Comparison of ENCODE assay signal across 13 mouse cellular contexts in genomic region chr6:7857356-7858247, GRCm38 (mm10). TPM values are rescaled to one million over a fixed set of nuclear protein-coding genes. Genes with fewer than 3 reads are reported as not detected.
DNase-seq lines count a peak whose midpoint lies in the region; ATAC-seq and TF ChIP-seq lines count a peak whose summit lies in the region.
"Had no signal": no experiment of that assay in that cellular context is flagged by ENCODE, and none has a peak within 500 bp of the region (broad histone marks: within the 10 kb centered on the region; RNA-seq: fewer than 3 reads in every experiment).

No protein-coding gene starts in this region.

- no peak overlapping the region for H3K4me3 ChIP-seq in heart, embryonic 15.5 days
- no peak overlapping the region for H3K4me3 ChIP-seq in lung, embryonic 15.5 days
- H3K4me3 ChIP-seq in hindbrain, postnatal 0 days (ENCODE audit: low read length), result no peak overlapping the region
- H3K4me3 ChIP-seq: erythroblast, embryonic 14.5 days; heart, adult 2 months; midbrain, embryonic 13.5 days had no signal

- DNase-seq in heart, adult 8-10 months (ENCODE audit: low spot score), result no peak
- DNase-seq in MEL-GATA-1-ER (ENCODE audit: extremely low read depth, low read depth), result peak; percentile 32
- DNase-seq in c-Kit-positive CD71-positive TER-119-negative erythroid progenitor cells, embryonic 14.5 days (ENCODE audit: low read depth), result peak; percentile 56
- no peak for DNase-seq in cerebellum, postnatal 4 days (ENCODE audit: low spot score in 2 of 2)
- DNase-seq in hindbrain, postnatal 0 days (ENCODE audit: low spot score), result no peak
- DNase-seq in thymus, adult 18-20 months, result no peak
- DNase-seq: cerebellum, adult 2 months; embryo, embryonic 11 days had no signal

- H3K9ac ChIP-seq in heart, embryonic 15.5 days, result no peak overlapping the region
- no peak overlapping the region for H3K9ac ChIP-seq in lung, embryonic 15.5 days
- H3K9ac ChIP-seq in hindbrain, postnatal 0 days (replicated peaks; ENCODE audit: low read length), result no peak overlapping the region
- H3K9ac ChIP-seq: midbrain, embryonic 13.5 days had no signal

- no peaks in the 10 kb centered on the region for H3K36me3 ChIP-seq in heart, embryonic 15.5 days
- H3K36me3 ChIP-seq in lung, embryonic 15.5 days, result no peaks in the 10 kb centered on the region
- H3K36me3 ChIP-seq in hindbrain, postnatal 0 days (ENCODE audit: insufficient read depth, low read length), result no peaks in the 10 kb centered on the region
- H3K36me3 ChIP-seq: midbrain, embryonic 13.5 days had no signal

- 56% methylated on average over 8 of the region's 8 CpGs for WGBS in heart, embryonic 15.5 days
- WGBS in lung, embryonic 15.5 days, result 60% methylated on average over 8 of the region's 8 CpGs
- WGBS in hindbrain, postnatal 0 days, result 71% methylated on average over 8 of the region's 8 CpGs

- no peak overlapping the region for H3K4me2 ChIP-seq in heart, embryonic 15.5 days
- no peak overlapping the region for H3K4me2 ChIP-seq in lung, embryonic 15.5 days
- H3K4me2 ChIP-seq in hindbrain, postnatal 0 days (ENCODE audit: low read depth, low read length), result no peak overlapping the region
- H3K4me2 ChIP-seq: midbrain, embryonic 13.5 days had no signal

- no peaks in the 10 kb centered on the region for H3K27me3 ChIP-seq in heart, embryonic 15.5 days
- H3K27me3 ChIP-seq in lung, embryonic 15.5 days, result no peaks in the 10 kb centered on the region
- H3K27me3 ChIP-seq in hindbrain, postnatal 0 days (ENCODE audit: insufficient read depth, low read length), result no peaks in the 10 kb centered on the region
- H3K27me3 ChIP-seq: midbrain, embryonic 13.5 days had no signal

- ATAC-seq in heart, embryonic 15.5 days (replicated peaks; ENCODE audit: insufficient number of reproducible peaks, insufficient read depth, low FRiP score, low read depth), result no peak
- ATAC-seq in lung, embryonic 15.5 days (ENCODE audit: borderline replicate concordance, extremely low read depth, low FRiP score, low TSS enrichment), result peak; percentile 61; the same call in 1 of the 2 replicates
- no peak for ATAC-seq in hindbrain, postnatal 0 days
- ATAC-seq: midbrain, embryonic 13.5 days had no signal

- H3K4me1 ChIP-seq in heart, embryonic 15.5 days (replicated peaks), result peaks cover 43% of the 10 kb centered on the region
- peaks cover 23% of the 10 kb centered on the region for H3K4me1 ChIP-seq in lung, embryonic 15.5 days
- H3K4me1 ChIP-seq in hindbrain, postnatal 0 days (ENCODE audit: insufficient read depth, low read length), result no peaks in the 10 kb centered on the region
- H3K4me1 ChIP-seq: midbrain, embryonic 13.5 days had no signal

- H3K9me3 ChIP-seq in heart, embryonic 15.5 days (replicated peaks), result no peaks in the 10 kb centered on the region
- H3K9me3 ChIP-seq in lung, embryonic 15.5 days, result no peaks in the 10 kb centered on the region
- H3K9me3 ChIP-seq in hindbrain, postnatal 0 days (ENCODE audit: low read length), result no peaks in the 10 kb centered on the region
- H3K9me3 ChIP-seq: midbrain, embryonic 13.5 days had no signal

- TF ChIP-seq CTCF in hindbrain, postnatal 0 days (IDR thresholded peaks at IDR 0.05; ENCODE audit: low read depth), result no peak

- peak overlapping the region; percentile 48 for H3K27ac ChIP-seq in heart, embryonic 15.5 days
- no peak overlapping the region for H3K27ac ChIP-seq in lung, embryonic 15.5 days
- no peak overlapping the region for H3K27ac ChIP-seq in hindbrain, postnatal 0 days
- H3K27ac ChIP-seq: heart, adult 2 months; midbrain, embryonic 13.5 days had no signal

RNA-seq across cellular contexts. Expression of gene C1galt1, which starts 13.0 kb away (rescaled TPM):
- 3.0 and 3.1 TPM in 2 replicates for polyA plus RNA-seq in heart, embryonic 15.5 days (2015; fragmentation: Nextera tagmentation; extraction: Ambion mirVana)
- 10 to 100 TPM; 13.2 to 14.7 (median 13.7) TPM for total RNA-seq in heart, adult 8-10 months (2022)
- polyA plus RNA-seq in lung, embryonic 15.5 days (2015; fragmentation: Nextera tagmentation; extraction: Ambion mirVana), result 3.3 and 3.6 TPM in 2 replicates
- 14.3 and 14.8 TPM in 2 replicates for total RNA-seq in hindbrain, postnatal 0 days (2014; rRNA removed)
- 1.5 and 1.8 TPM in 2 replicates for polyA plus RNA-seq in hindbrain, postnatal 0 days (2015; fragmentation: Nextera tagmentation; extraction: Ambion mirVana)

Comparison
In these comparisons a context has a peak if more than half of its experiments do, and no peak if none do; other contexts are left out.
1. DNase-seq: peak in MEL-GATA-1-ER (single experiment) and c-Kit-positive CD71-positive TER-119-negative erythroid progenitor cells, embryonic 14.5 days (single experiment); none in heart, adult 8-10 months (single experiment), cerebellum, postnatal 4 days (0 of 2), hindbrain, postnatal 0 days (single experiment) and thymus, adult 18-20 months (0 of 2).